23 mouse cellular contexts compared by ENCODE assay signal in the genomic region with DNA sequence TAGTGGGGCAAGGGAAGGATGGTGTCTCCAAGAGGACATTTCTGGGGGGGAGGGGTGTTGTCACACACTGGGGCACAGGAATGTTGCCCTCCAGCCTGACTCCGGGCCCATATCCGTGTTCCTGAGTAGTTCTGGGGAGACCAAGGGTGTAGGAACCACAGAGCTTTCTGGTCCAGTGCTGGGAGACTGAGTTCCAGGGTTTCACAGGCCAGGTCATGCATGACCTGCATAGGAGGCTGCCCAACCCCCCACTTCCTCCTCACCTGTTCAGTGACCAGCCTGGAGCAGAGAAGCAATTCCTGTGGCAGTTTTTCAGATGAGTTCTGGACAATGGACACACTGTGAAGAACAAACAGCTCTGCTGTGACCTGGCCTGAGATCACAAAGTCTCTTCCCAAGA. TPM values are rescaled to one million over a fixed set of nuclear protein-coding genes. Genes with fewer than 3 reads are reported as not detected.
A peak's percentile ranks its signal among the peaks of the same experiment; 100 is the strongest.
DNase-seq lines count a peak whose midpoint lies in the region; ATAC-seq and TF ChIP-seq lines count a peak whose summit lies in the region.
"Had no signal": no experiment of that assay in that cellular context is flagged by ENCODE, and none has a peak within 500 bp of the region (broad histone marks: within the 10 kb centered on the region; RNA-seq: fewer than 3 reads in every experiment).

No protein-coding gene starts in this region.

- H3K4me2 ChIP-seq in intestine, postnatal 0 days (replicated peaks; ENCODE audit: low read depth) = no peak overlapping the region
- H3K4me2 ChIP-seq in intestine, embryonic 16.5 days (ENCODE audit: low read depth, low read length) = no peak overlapping the region
- H3K4me2 ChIP-seq in heart, embryonic 12.5 days = no peak overlapping the region
- H3K4me2 ChIP-seq: heart, embryonic 15.5 days; hindbrain, embryonic 14.5 days; lung, embryonic 14.5 days; midbrain, embryonic 12.5 days; neural tube, embryonic 15.5 days had no signal

- no peaks in the 10 kb centered on the region for H3K27me3 ChIP-seq in intestine, postnatal 0 days (replicated peaks; ENCODE audit: control insufficient read depth, insufficient read depth, low read length)
- no peaks in the 10 kb centered on the region for H3K27me3 ChIP-seq in intestine, embryonic 16.5 days (replicated peaks; ENCODE audit: control insufficient read depth, insufficient read depth, low read length)
- no peaks in the 10 kb centered on the region for H3K27me3 ChIP-seq in heart, embryonic 12.5 days (replicated peaks)
- H3K27me3 ChIP-seq: heart, embryonic 15.5 days; neural tube, embryonic 15.5 days had no signal

- H3K9ac ChIP-seq in intestine, postnatal 0 days (ENCODE audit: low read depth, low read length) = no peak overlapping the region
- H3K9ac ChIP-seq in intestine, embryonic 16.5 days (ENCODE audit: low read depth, low read length) = no peak overlapping the region
- H3K9ac ChIP-seq in heart, embryonic 12.5 days = no peak overlapping the region
- H3K9ac ChIP-seq: heart, embryonic 15.5 days; hindbrain, embryonic 14.5 days; liver, embryonic 14.5 days; lung, embryonic 14.5 days; midbrain, embryonic 12.5 days; neural tube, embryonic 15.5 days had no signal

- WGBS in intestine, postnatal 0 days = 89% methylated on average over 2 of the region's 2 CpGs
- WGBS in intestine, embryonic 16.5 days = 88% methylated on average over 2 of the region's 2 CpGs
- 75% methylated on average over 2 of the region's 2 CpGs for WGBS in heart, embryonic 12.5 days

- H3K36me3 ChIP-seq in intestine, postnatal 0 days (ENCODE audit: control insufficient read depth, insufficient read depth) = peaks cover 14% of the 10 kb centered on the region; the same call in 1 of the 2 replicates
- H3K36me3 ChIP-seq in intestine, embryonic 16.5 days (ENCODE audit: control insufficient read depth, insufficient read depth, low read length) = no peaks in the 10 kb centered on the region
- no peaks in the 10 kb centered on the region for H3K36me3 ChIP-seq in heart, embryonic 12.5 days
- H3K36me3 ChIP-seq: forebrain, embryonic 10.5 days; heart, embryonic 15.5 days; midbrain, embryonic 12.5 days; neural tube, embryonic 15.5 days had no signal

- peak overlapping the region; percentile 58; the same call in 1 of the 2 replicates for H3K27ac ChIP-seq in intestine, postnatal 0 days (ENCODE audit: low read depth, low read length)
- H3K27ac ChIP-seq in intestine, embryonic 16.5 days (ENCODE audit: low read length) = no peak overlapping the region
- no peak overlapping the region for H3K27ac ChIP-seq in heart, embryonic 12.5 days (ENCODE audit: poor library complexity, severe bottlenecking)
- H3K27ac ChIP-seq: heart, embryonic 15.5 days; hindbrain, embryonic 14.5 days; layer of hippocampus, adult 2 months; liver, embryonic 14.5 days; midbrain, embryonic 12.5 days; neural tube, embryonic 15.5 days had no signal

- no peak for ATAC-seq in intestine, postnatal 0 days
- no peak for ATAC-seq in intestine, embryonic 16.5 days
- no peak for ATAC-seq in heart, embryonic 12.5 days (ENCODE audit: insufficient number of reproducible peaks, low FRiP score)
- ATAC-seq: forebrain, embryonic 16.5 days; inflammation-experienced regulatory T-cells, adult 6 months had no signal

- no peak for TF ChIP-seq CTCF in intestine, postnatal 0 days (IDR thresholded peaks at IDR 0.05; ENCODE audit: low read depth)

- peak; percentile 78 for DNase-seq in kidney, adult 9 months
- peak; percentile 75 for DNase-seq in kidney, postnatal 14 days
- no peak for DNase-seq in heart, postnatal 4 days
- no peak for DNase-seq in gastrocnemius, postnatal 36 days
- DNase-seq: adrenal gland, postnatal 14 days; cerebellum, adult 8-10 months; gastrocnemius, postnatal 14 days; heart, adult 18-20 months; heart, postnatal 36 days; layer of hippocampus, postnatal 36 days; lung, embryonic 14.5 days had no signal

- peaks cover 12% of the 10 kb centered on the region; the same call in 1 of the 2 replicates for H3K4me1 ChIP-seq in intestine, postnatal 0 days (replicated peaks; ENCODE audit: control insufficient read depth, insufficient read depth, low read length)
- H3K4me1 ChIP-seq in intestine, embryonic 16.5 days (ENCODE audit: control insufficient read depth, insufficient read depth, low read length) = peaks cover 57% of the 10 kb centered on the region
- H3K4me1 ChIP-seq in heart, embryonic 12.5 days (replicated peaks) = peaks cover 13% of the 10 kb centered on the region

- intact Hi-C loops in gastrocnemius, postnatal 36 days (cut with DNase I) = no loop called here

- H3K4me3 ChIP-seq in intestine, postnatal 0 days (ENCODE audit: low read depth, low read length) = no peak overlapping the region
- no peak overlapping the region for H3K4me3 ChIP-seq in intestine, embryonic 16.5 days (ENCODE audit: low read length)
- H3K4me3 ChIP-seq in heart, embryonic 12.5 days = no peak overlapping the region
- H3K4me3 ChIP-seq: forebrain, embryonic 10.5 days; heart, embryonic 15.5 days; layer of hippocampus, adult 2 months; midbrain, embryonic 12.5 days; neural tube, embryonic 15.5 days had no signal

- no peaks in the 10 kb centered on the region for H3K9me3 ChIP-seq in intestine, postnatal 0 days (ENCODE audit: control insufficient read depth)
- H3K9me3 ChIP-seq in intestine, embryonic 16.5 days (ENCODE audit: control insufficient read depth, low read length) = no peaks in the 10 kb centered on the region
- H3K9me3 ChIP-seq in heart, embryonic 12.5 days (replicated peaks) = no peaks in the 10 kb centered on the region
- H3K9me3 ChIP-seq: forebrain, embryonic 10.5 days; heart, embryonic 15.5 days; midbrain, embryonic 12.5 days; neural tube, embryonic 15.5 days had no signal

RNA-seq across cellular contexts. Expression of a gene that starts 19.8 kb away (rescaled TPM):
- 184 and 199 TPM in 2 replicates for polyA plus RNA-seq in intestine, postnatal 0 days (2015; fragmentation: Nextera tagmentation; extraction: Ambion mirVana)
- polyA plus RNA-seq in intestine, embryonic 16.5 days (2015; fragmentation: Nextera tagmentation; extraction: Ambion mirVana) = 171 and 180 TPM in 2 replicates
- 10 to 100 TPM; 18.4 to 19.7 TPM for total RNA-seq in heart, postnatal 4 days (2021)
- total RNA-seq in gastrocnemius, postnatal 36 days (2021) = 10 to 100 TPM in 1 of 2 experiments, 1 to 10 TPM in 1; 9.5 to 12.4 TPM
- 18.3 and 19.6 TPM in 2 replicates for polyA plus RNA-seq in heart, embryonic 12.5 days (2016; fragmentation: Nextera tagmentation; extraction: Ambion mirVana)

Comparison
In these comparisons a context has a peak if more than half of its experiments do, and no peak if none do; other contexts are left out.
1. DNase-seq: peak in kidney, adult 9 months (single experiment) and kidney, postnatal 14 days (single experiment); none in heart, postnatal 4 days (single experiment) and gastrocnemius, postnatal 36 days (0 of 2).